Mouse (Mus musculus) forebrain, embryonic 16.5 days (tissue): ENCODE data around the gene Mrtfb. TPM values are rescaled to one million over a fixed set of nuclear protein-coding genes. Genes with fewer than 3 reads are reported as not detected.

ENCODE experiments used
- ATAC-seq: fragments of 200-750 bp; cut with Nextera tagmentation; 2 replicates; pipeline ENCODE4 v1.8.0; 2017; ENCODE audit warnings: mild to moderate bottlenecking, moderate library complexity
- H3K27ac ChIP-seq: fragments of 300-500 bp; sonication (generic); 2 replicates; pipeline ENCODE4 v1.5.1; 2014; ENCODE audit warnings: low read length, control low read depth
- H3K27me3 ChIP-seq: fragments of 300-500 bp; sonication (generic); replicated peaks from 2 replicates; pipeline ENCODE4 v1.6.1; 2014; ENCODE audit warnings: low read length; ENCODE audit not compliant: control insufficient read depth, insufficient read depth
- H3K36me3 ChIP-seq: fragments of 300-500 bp; sonication (generic); 2 replicates; pipeline ENCODE4 v1.6.1; 2014; ENCODE audit not compliant: control insufficient read depth, insufficient read depth
- H3K4me1 ChIP-seq: fragments of 300-500 bp; sonication (generic); replicated peaks from 2 replicates; pipeline ENCODE4 v1.6.1; 2014; ENCODE audit warnings: low read length; ENCODE audit not compliant: control insufficient read depth, insufficient read depth
- H3K4me2 ChIP-seq: fragments of 300-500 bp; sonication (generic); 2 replicates; pipeline ENCODE4 v1.6.1; 2014; ENCODE audit warnings: mild to moderate bottlenecking, low read length, control low read depth
- H3K4me3 ChIP-seq: fragments of 300-500 bp; sonication (generic); replicated peaks from 2 replicates; pipeline ENCODE4 v1.5.1; 2014; ENCODE audit warnings: mild to moderate bottlenecking, low read length, control low read depth
- H3K9ac ChIP-seq: fragments of 300-500 bp; sonication (generic); replicated peaks from 2 replicates; pipeline ENCODE4 v1.6.1; 2014; ENCODE audit warnings: low read depth, low read length, control low read depth
- H3K9me3 ChIP-seq: fragments of 300-500 bp; sonication (generic); 2 replicates; pipeline ENCODE4 v1.6.1; 2016; ENCODE audit warnings: low read length; ENCODE audit not compliant: control insufficient read depth
- WGBS: fragments of 180-500 bp; shearing (Covaris S2); extraction: QIAGEN DNeasy Blood & Tissue Kit; methylation state at CpG from one replicate; pipeline ENCODE4 v1.1.7; 2014; 5-methylcytosine and 5-hydroxymethylcytosine counted together
- polyA plus RNA-seq: library from polyadenylated mRNA; unstranded; fragments of >200 nt; fragmentation: Nextera tagmentation; extraction: Ambion mirVana; gene quantifications from 2 replicates; pipeline ENCODE4 v1.2.1, GENCODE M21; 2015

The Mrtfb gene
- 12.8 and 16.4 TPM in 2 replicates for polyA plus RNA-seq

- Histone ChIP-seq H3K9me3 (no peaks in the 10 kb centered on the region), H3K4me3 (peak within 1 kb of the TSS; percentile 72), H3K27ac (peak within 1 kb of the TSS; percentile 42), H3K4me2 (peak within 1 kb of the TSS; percentile 85), H3K36me3 (no peaks in the 10 kb centered on the region), H3K27me3 (no peaks in the 10 kb centered on the region), H3K9ac (peak within 1 kb of the TSS; percentile 94), H3K4me1 (peaks cover 14% of the 10 kb centered on the region)
- WGBS = under 1% methylated on average over 53 of the region's 56 CpGs
- ATAC-seq = peak; percentile 94
Observed at GRCm38 (mm10) chr16:13255855-13256635, at the start of gene Mrtfb. Gene Mrtfb, plus strand, starts transcription at chr16:13256481.

DNA sequence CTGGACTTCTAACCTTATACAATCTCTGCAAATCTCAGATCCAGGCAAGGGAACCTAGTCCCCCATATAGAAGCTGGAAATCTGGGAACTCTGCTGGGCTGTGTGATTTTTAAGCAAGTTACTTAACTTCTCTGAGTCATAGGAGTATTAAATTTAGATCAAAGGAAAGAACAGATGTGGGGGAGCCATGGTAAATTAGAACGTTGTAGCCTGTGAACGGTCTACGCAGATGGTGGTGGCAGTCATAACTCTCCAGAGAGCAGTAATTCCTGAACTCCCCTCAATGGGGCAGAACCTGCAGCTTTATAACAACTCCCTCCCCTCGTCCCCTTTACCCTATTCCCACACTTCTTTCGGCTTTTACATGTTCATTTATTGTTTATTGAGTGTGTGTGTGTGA lies 48.6 kb upstream of the Mrtfb start:
- no peak overlapping the region for H3K4me3 ChIP-seq
- no peaks in the 10 kb centered on the region for H3K27me3 ChIP-seq
- ATAC-seq = no peak
- H3K9ac ChIP-seq = no peak overlapping the region
- H3K27ac ChIP-seq = no peak overlapping the region
- no peak overlapping the region for H3K4me2 ChIP-seq
- no peaks in the 10 kb centered on the region for H3K9me3 ChIP-seq
- H3K36me3 ChIP-seq = no peaks in the 10 kb centered on the region
- no peaks in the 10 kb centered on the region for H3K4me1 ChIP-seq
- WGBS = 47% methylated on average over 5 of the region's 5 CpGs

GRCm38 (mm10) chr16:13208087-13208486 lies 48.2 kb upstream of the Mrtfb start:
- no peak overlapping the region for H3K4me3 ChIP-seq
- no peak for ATAC-seq
- WGBS = 15% methylated on average over 3 of the region's 3 CpGs
- H3K9me3 ChIP-seq = no peaks in the 10 kb centered on the region
- no peaks in the 10 kb centered on the region for H3K4me1 ChIP-seq
- H3K27ac ChIP-seq = no peak overlapping the region
- no peak overlapping the region for H3K4me2 ChIP-seq
- H3K36me3 ChIP-seq = no peaks in the 10 kb centered on the region
- H3K27me3 ChIP-seq = no peaks in the 10 kb centered on the region
- no peak overlapping the region for H3K9ac ChIP-seq

DNA sequence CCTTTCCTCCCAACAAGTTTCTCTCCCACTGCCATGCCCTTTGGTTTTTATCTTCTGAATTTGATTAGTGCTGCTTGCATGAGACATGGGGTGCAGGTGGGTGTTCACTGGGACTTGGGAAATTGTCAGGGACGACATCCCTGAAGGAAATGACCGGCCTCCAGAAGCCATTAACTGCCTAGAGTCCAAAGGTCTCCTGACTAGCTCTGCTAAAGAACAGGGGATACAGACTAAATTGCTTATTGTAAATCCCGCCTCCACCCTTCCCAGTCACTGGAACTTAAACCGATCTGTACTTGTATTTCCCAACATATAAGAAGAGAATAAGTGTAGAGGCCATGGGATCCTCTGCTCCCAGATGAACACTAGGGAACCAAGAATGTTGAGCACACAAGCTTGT lies 43.5 kb upstream of the Mrtfb start:
- Histone ChIP-seq H3K4me3 (no peak overlapping the region), H3K9ac (no peak overlapping the region), H3K4me2 (no peak overlapping the region), H3K27me3 (no peaks in the 10 kb centered on the region), H3K9me3 (no peaks in the 10 kb centered on the region), H3K36me3 (no peaks in the 10 kb centered on the region), H3K4me1 (no peaks in the 10 kb centered on the region), H3K27ac (no peak overlapping the region)
- no peak for ATAC-seq
- 90% methylated on average over 4 of the region's 4 CpGs for WGBS

DNA sequence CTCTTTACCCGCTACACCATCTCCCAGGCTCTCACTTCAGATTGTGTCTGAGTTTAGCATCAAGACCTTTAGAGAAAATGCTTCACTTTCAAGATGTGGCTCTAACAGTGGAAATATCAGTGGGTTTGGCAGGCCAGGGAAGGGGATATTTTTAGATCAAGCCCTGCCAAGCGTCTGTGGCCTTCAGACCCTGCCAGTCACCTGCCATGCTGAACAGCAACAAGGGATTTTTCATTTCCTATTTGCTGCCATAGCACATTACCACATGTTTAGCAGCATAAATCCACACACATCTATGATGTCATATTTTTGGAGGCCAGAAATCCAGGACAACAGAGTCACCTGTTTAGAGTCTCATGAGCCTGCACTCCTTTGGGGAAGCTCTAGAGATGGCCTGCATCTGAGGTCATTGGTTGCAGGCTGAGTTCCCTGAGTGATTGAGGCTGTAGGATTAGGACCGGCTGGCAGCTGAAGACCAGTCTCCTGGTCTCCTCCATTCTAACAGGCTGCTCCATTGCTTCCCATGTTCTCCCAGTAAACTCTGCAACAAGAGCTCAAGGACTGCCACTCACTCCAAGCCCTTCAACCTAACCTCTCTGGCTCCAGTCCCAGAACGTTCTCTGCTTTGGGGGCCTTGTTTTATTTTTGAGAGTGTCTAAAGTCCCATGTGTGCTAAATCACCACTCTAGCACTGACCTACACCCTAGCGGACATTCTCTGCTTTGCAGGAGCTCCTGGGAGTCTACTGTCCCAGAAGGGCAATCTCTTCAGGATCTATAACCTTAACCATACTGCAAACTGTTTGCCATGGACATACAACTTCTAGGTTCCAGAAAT lies 39.9 kb upstream of the Mrtfb start:
- Histone ChIP-seq H3K4me1 (no peaks in the 10 kb centered on the region), H3K4me2 (no peak overlapping the region), H3K27me3 (no peaks in the 10 kb centered on the region), H3K4me3 (no peak overlapping the region), H3K36me3 (no peaks in the 10 kb centered on the region), H3K9me3 (no peaks in the 10 kb centered on the region), H3K9ac (no peak overlapping the region), H3K27ac (no peak overlapping the region)
- ATAC-seq = no peak
- WGBS = 74% methylated on average over 5 of the region's 5 CpGs

- no peak for ATAC-seq
- H3K9ac ChIP-seq = no peak overlapping the region
Observed at GRCm38 (mm10) chr16:13217951-13218350, 38.3 kb upstream of the Mrtfb start.

DNA sequence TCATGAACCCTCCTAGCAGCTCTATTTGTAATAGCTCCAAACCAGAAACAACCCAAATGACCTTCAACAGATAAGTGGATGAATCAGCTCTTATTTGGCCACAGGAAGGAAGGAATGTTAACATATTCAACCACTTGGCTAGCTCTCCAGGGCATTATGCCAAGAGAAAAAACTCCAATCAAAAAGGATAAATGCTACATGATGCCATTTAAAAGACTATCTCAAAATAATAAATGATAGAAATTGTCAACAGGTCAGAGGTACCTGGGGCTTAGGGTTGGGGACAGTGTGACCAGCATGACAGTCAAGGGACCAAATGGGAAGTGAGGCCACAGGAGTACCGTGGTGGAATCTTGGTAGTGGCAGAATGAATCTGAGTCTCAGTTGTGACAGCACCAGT lies 34.8 kb upstream of the Mrtfb start:
- Histone ChIP-seq H3K27ac (no peak overlapping the region), H3K4me3 (no peak overlapping the region), H3K9ac (no peak overlapping the region), H3K9me3 (no peaks in the 10 kb centered on the region), H3K4me2 (no peak overlapping the region), H3K4me1 (no peaks in the 10 kb centered on the region), H3K36me3 (no peaks in the 10 kb centered on the region), H3K27me3 (no peaks in the 10 kb centered on the region)
- ATAC-seq = no peak
- 92% methylated on average over 1 of the region's 1 CpGs for WGBS

More at GRCm38 (mm10) chr16:13217951-13218350, 38.3 kb upstream of the Mrtfb start:
- no peak overlapping the region for H3K4me2 ChIP-seq
- H3K4me1 ChIP-seq = no peaks in the 10 kb centered on the region
- H3K4me3 ChIP-seq = no peak overlapping the region
- H3K27ac ChIP-seq = no peak overlapping the region
- no peaks in the 10 kb centered on the region for H3K27me3 ChIP-seq
- WGBS = 91% methylated on average over 8 of the region's 8 CpGs
- no peaks in the 10 kb centered on the region for H3K36me3 ChIP-seq
- H3K9me3 ChIP-seq = no peaks in the 10 kb centered on the region

GRCm38 (mm10) chr16:13232043-13232442 lies 24.2 kb upstream of the Mrtfb start:
- 87% methylated on average over 7 of the region's 7 CpGs for WGBS
- no peak for ATAC-seq
- H3K4me3 ChIP-seq = no peak overlapping the region
- H3K36me3 ChIP-seq = no peaks in the 10 kb centered on the region
- H3K4me1 ChIP-seq = no peaks in the 10 kb centered on the region
- no peak overlapping the region for H3K9ac ChIP-seq
- no peak overlapping the region for H3K4me2 ChIP-seq
- no peaks in the 10 kb centered on the region for H3K27me3 ChIP-seq
- H3K27ac ChIP-seq = no peak overlapping the region
- no peaks in the 10 kb centered on the region for H3K9me3 ChIP-seq

GRCm38 (mm10) chr16:13232912-13233802 lies 23.1 kb upstream of the Mrtfb start:
- Histone ChIP-seq H3K36me3 (no peaks in the 10 kb centered on the region), H3K4me1 (no peaks in the 10 kb centered on the region), H3K9me3 (no peaks in the 10 kb centered on the region), H3K27ac (no peak overlapping the region), H3K4me3 (no peak overlapping the region), H3K4me2 (no peak overlapping the region), H3K9ac (no peak overlapping the region), H3K27me3 (no peaks in the 10 kb centered on the region)
- ATAC-seq = no peak
- WGBS = 57% methylated on average over 14 of the region's 14 CpGs
